Mouse (Mus musculus) leukemia stem cell, adult 10-12 weeks (primary cell): ENCODE results near the gene Apof. TPM values are rescaled to one million over a fixed set of nuclear protein-coding genes. Genes with fewer than 3 reads are reported as not detected.

Source experiments
- polyA plus RNA-seq: library from polyadenylated mRNA; stranded (reverse); fragments of >175 nt; gene quantifications from 2 replicates; pipeline ENCODE4 v1.2.3, GENCODE M21; 2012; ENCODE audit warnings: low replicate concordance

Gene Apof
- polyA plus RNA-seq, result not detected in 2 replicates

DNA sequence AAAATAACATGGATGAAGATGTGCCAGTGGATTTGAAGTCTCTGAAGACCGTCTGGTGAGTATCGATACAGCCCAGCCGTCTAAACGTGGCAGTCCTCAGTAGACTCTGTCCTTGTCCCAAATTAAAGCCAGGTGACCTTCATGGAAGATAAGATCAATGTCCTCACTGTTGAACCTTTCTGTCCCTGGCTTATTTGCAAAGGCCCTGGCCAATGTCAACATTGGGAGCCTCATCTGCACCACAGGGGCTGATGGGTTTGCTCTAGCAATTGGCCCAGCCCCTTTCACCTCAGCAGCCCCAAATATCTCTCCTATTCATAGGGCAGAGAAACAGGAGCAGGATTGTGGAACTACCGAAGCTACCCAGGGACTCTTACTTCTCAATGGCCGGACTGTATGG, at the start of gene Apof:
Apof (plus strand) TSS at position 301 of the 400 bp plus-strand sequence.

DNA sequence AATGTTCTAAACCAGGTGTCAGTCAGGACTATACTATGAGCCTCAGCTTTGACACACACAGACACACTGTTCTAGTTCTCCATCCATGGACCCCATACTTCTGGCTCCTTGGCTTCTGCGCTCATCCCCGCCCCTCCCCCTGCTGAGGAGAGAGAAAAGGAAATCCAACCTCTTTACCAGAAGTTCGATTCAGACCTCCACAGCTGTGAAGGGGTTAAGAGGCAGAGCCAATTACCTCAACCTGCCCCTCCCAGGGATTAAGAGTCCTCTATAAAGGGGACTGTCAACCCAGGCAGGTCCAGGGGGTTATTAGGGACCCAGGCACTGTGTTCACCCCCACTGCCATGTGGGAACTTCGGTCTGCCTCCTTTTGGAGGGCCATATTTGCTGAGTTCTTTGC, 42.9 kb upstream of the Apof start, which contains the start of gene Mip:
Mip (plus strand) TSS at position 301 of the 400 bp plus-strand sequence.

DNA sequence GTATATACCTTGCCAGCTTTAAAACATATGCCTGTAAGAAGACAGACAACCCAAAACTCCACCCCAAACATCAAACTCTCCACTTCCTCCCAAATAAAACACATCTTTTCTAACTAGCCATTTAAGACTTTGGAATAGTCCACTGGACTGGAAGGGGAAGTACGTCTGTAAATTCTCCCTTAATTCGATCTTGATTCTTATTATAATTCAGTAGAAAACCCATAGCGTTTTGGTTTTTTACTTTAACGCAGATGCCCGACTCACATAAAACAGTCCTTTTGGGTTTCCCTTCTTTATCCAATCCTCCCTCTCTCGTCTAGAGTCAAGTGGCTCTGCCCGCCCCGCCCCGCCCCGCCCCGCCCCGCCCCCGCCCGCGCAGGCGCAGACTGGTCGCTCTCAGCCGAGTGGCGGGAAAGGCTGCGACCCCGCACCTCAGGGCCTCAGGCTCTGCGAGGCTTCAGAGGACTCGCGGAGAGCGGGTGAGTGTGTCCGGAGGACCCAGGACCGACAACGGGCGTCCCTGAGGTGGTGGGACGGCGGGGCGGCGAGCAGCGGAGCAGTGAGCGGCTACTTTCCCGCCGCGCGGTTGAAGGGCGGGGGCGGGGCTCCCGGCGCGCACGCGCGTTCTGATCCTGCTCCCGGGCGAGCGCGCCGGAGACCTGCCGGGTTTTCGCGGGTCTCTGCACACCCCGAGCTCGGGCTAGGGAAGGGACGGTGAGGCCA, 36.6 kb upstream of the Apof start, which contains the start of gene Timeless:
Timeless (plus strand) TSS at position 369 of the 723 bp plus-strand sequence.

DNA sequence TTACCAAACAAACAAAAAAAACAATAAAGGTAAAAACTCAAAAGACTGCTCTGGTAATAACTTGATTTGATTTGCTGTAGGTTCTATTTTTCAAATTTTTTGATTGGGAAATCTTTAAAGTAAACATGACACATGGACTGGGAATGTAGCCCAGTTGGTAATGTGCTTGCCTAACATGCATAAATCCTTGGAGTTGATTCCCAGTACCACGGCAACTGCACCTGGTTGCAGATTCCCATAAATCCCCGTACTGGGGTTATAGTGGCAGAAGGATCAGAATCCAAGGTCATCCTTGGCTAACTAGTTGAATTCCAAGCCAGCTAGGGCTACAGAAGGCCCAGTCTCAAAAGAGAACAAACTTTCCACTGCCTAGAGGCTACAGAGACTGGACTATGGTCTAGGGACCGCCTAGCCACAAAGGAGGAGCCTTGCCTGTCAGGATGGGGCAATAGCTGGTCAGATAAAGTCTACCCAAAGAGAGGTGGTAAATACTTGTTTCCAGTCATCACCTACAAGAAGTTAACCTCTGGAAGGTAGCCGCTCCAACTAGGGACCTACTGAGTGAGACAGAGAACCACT, 14.7 kb upstream of the Apof start, which contains the start of gene Apon:
Apon (plus strand) TSS at position 420 of the 579 bp plus-strand sequence.

DNA sequence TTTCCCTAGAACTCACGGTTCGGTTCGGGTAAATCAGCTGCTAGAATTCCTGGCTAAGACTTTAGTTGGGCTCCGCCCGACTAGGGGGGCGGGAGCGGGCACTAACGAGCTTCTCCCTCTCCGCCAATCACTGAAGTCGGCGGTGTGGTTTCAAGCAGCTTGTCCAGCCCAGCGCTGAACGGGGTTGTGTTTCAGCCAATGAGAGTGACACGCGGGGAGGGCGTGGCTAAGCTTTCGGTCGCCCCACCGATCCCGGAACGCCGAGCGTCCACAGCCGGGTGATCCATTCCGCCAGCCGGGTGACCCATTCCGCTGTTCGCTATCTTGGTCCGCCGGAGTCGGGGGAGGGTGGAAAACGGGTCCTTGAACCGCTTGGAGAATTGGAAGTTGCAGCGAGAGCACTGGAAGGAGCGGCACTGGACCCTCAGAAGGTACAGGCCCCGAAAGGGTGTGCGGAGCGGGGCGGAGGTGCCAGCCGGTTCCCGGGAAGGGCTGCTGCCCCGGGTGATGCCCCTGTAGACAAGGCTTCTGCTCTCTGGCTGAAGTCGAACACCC, 1.9 kb downstream of the Apof start, which contains the start of gene Stat2:
Stat2 (plus strand) TSS at position 273 of the 555 bp plus-strand sequence.

DNA sequence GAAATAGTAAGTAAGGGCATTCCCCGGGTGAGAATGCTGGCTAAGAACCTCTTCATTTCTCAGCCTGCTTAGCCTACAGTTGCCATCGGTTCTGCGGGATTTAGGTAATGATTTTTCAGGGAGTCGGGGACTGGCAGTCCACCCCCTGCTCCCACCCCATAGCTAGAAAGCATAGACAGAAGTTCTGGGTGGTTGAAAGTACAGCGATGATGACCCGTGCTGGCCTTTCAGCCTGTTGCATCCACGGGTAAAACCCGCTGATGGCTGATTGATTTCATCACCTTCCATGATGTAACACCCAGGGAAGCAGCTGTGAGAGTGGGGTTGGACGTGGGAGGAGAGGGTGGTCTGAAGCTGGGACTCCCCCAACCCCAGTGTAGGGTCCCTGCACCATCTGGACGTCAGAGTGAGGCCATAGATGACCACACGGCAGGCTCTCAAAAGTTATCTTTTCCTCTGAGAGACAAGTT, 30.3 kb downstream of the Apof start, which contains the start of gene Il23a:
Il23a (minus strand) TSS at position 51 of the 470 bp plus-strand sequence.

DNA sequence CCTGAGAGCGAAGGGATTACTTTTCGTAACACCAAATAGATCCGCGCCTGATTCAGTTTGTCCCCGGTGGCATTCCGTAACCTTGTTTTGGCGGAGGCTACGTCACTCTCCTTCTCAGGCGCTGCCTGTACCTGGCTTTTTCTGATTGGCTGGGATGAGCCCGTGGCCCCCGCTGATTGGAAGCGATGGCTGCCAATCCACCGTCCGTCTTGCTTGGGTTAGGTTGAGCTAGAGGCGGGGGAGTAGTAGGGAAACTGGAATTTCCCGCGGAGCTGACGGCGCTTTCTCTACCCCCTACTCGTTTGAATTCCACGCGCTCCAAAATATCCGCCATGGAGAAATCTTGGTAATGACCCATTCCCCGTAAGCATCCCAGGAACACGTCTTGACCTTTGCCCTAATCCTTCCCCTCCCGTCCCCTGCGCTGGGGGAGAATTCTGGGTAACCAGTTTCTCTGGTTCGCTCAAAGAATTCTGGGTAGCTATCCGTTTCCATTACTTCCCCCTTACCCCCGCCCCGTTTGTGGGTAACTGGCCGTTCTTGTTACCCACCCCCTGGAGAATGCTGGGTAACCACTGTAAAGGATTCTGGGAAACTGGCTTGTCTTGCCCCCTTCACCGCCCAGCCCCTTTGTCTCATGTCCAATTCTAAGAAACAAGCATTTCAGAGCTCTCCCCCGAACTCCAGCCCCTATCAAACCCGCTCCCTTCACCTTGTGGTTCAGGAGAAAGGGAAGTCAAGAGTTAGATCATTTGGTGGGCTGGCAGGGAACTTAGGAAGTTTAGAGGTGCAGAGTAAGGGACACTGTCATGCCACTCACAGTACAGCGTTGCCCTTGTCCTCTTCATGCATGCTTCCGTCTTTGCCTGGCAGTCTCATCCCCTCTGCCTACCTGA, 34.9 kb downstream of the Apof start, which contains the start of gene Pan2:
Pan2 (plus strand) TSS at position 210 of the 896 bp plus-strand sequence.

Other genes starting within 250 kb of the Apof start
- gene Naca, start 233.1 kb upstream of the Apof start, polyA plus RNA-seq, result 16.7 and 52.0 TPM in 2 replicates
- 98.6 and 122 TPM in 2 replicates for gene Ptges3, start 209.7 kb upstream of the Apof start, polyA plus RNA-seq
- gene Atp5b, start 185.4 kb upstream of the Apof start, polyA plus RNA-seq, result 1,361 and 1,521 TPM in 2 replicates
- 9.2 and 28.5 TPM in 2 replicates for gene Baz2a, start 177.1 kb upstream of the Apof start, polyA plus RNA-seq
- 6.1 and 6.7 TPM in 2 replicates for gene Rbms2, start 88.4 kb upstream of the Apof start, polyA plus RNA-seq
- gene Gls2, start 74.2 kb upstream of the Apof start, polyA plus RNA-seq, result 1.7 and 2.8 TPM in 2 replicates
- 0.39 and 3.8 TPM in 2 replicates for gene Spryd4, start 56.9 kb upstream of the Apof start, polyA plus RNA-seq
- 0.32 and 0.44 TPM in 2 replicates for gene Mip, start 42.8 kb upstream of the Apof start, polyA plus RNA-seq
- gene Timeless, start 36.6 kb upstream of the Apof start, polyA plus RNA-seq, result 19.8 and 23.0 TPM in 2 replicates
- gene Apon, start 14.6 kb upstream of the Apof start, polyA plus RNA-seq, result 0.13 TPM in 1 of 2 replicates, not detected in the other
- gene Stat2, start 1.9 kb downstream of the Apof start, polyA plus RNA-seq, result 26.1 and 38.2 TPM in 2 replicates
- 0.12 and 0.13 TPM in 2 replicates for gene Il23a, start 30.1 kb downstream of the Apof start, polyA plus RNA-seq
- gene Pan2, start 34.7 kb downstream of the Apof start, polyA plus RNA-seq, result 2.8 and 6.3 TPM in 2 replicates
- 27.5 and 52.4 TPM in 2 replicates for gene Cnpy2, start 53.8 kb downstream of the Apof start, polyA plus RNA-seq
- 8.6 and 52.3 TPM in 2 replicates for gene Cs, start 69.1 kb downstream of the Apof start, polyA plus RNA-seq
- gene Coq10a, start 100.3 kb downstream of the Apof start, polyA plus RNA-seq, result 3.6 and 11.6 TPM in 2 replicates
- 61.1 and 121 TPM in 2 replicates for gene Ankrd52, start 108.4 kb downstream of the Apof start, polyA plus RNA-seq
- gene Slc39a5, start 132.6 kb downstream of the Apof start, polyA plus RNA-seq, result not detected in 2 replicates
- gene Nabp2, start 142.8 kb downstream of the Apof start, polyA plus RNA-seq, result 265 and 291 TPM in 2 replicates
- gene Rnf41, start 143.0 kb downstream of the Apof start, polyA plus RNA-seq, result 7.7 and 9.3 TPM in 2 replicates
- 223 and 234 TPM in 2 replicates for gene Smarcc2, start 190.6 kb downstream of the Apof start, polyA plus RNA-seq
- gene Myl6, start 225.5 kb downstream of the Apof start, polyA plus RNA-seq, result 27.3 and 134 TPM in 2 replicates
- 6.8 and 8.3 TPM in 2 replicates for gene Myl6b, start 230.0 kb downstream of the Apof start, polyA plus RNA-seq